Mouse (Mus musculus): ENCODE measurements around the gene Paqr7.

GRCm38 (mm10) chr4:134455310-134455709 is 41.2 kb upstream of the Paqr7 start:
- no peak for TF ChIP-seq CTCF (IDR thresholded peaks at IDR 0.05; ENCODE audit: insufficient read depth, low read length)
- peak; percentile 38; the same call in 1 of the 2 replicates for TF ChIP-seq POLR2A (IDR thresholded peaks at IDR 0.05; ENCODE audit: borderline replicate concordance, extremely low read depth, low read depth, low read length)

Measured in lung, adult 2 months (tissue).